Mouse (Mus musculus) forebrain, embryonic 14.5 days (tissue): ENCODE measurements at regions not wholly inside any gene's neighbourhood (a gene's known extent, or its start where the extent isn't known, plus 50 kb on each side); places are given as distances from the start of the nearest gene placed in this dataset.
A peak's percentile ranks its signal among the peaks of the same experiment; 100 is the strongest.

ENCODE experiments used
- ATAC-seq: fragments of 200-750 bp; cut with Nextera tagmentation; 2 replicates; pipeline ENCODE4 v1.8.0; 2017; ENCODE audit warnings: mild to moderate bottlenecking, moderate library complexity
- DNase-seq: peaks from one replicate; pipeline ENCODE4 v3.0.0-alpha.2; 2015; ENCODE audit warnings: low spot score
- H3K27ac ChIP-seq: fragments of 300-500 bp; sonication (generic); 2 replicates; pipeline ENCODE4 v1.5.1; 2014; ENCODE audit warnings: low read depth, mild to moderate bottlenecking, control low read depth, low read length, moderate library complexity
- H3K27me3 ChIP-seq: fragments of 300-500 bp; sonication (generic); replicated peaks from 2 replicates; pipeline ENCODE4 v1.6.1; 2014; ENCODE audit warnings: low read length, control low read depth, mixed read lengths; ENCODE audit not compliant: control insufficient read depth, insufficient read depth
- H3K36me3 ChIP-seq: fragments of 300-500 bp; sonication (generic); 2 replicates; pipeline ENCODE4 v1.6.1; 2014; ENCODE audit warnings: low read length, control low read depth; ENCODE audit not compliant: control insufficient read depth, insufficient read depth
- H3K4me1 ChIP-seq: fragments of 300-500 bp; sonication (generic); 2 replicates; pipeline ENCODE4 v1.6.1; 2014; ENCODE audit warnings: antibody characterized with exemption, low read length, control low read depth; ENCODE audit not compliant: control insufficient read depth, insufficient read depth
- H3K4me2 ChIP-seq: fragments of 300-500 bp; sonication (generic); 2 replicates; pipeline ENCODE4 v1.6.1; 2014; ENCODE audit warnings: mild to moderate bottlenecking, control low read depth, low read length
- H3K4me3 ChIP-seq: fragments of 300-500 bp; sonication (generic); 2 replicates; pipeline ENCODE4 v1.5.1; 2014; ENCODE audit warnings: low read depth, low read length, control low read depth
- H3K9ac ChIP-seq: fragments of 300-500 bp; sonication (generic); 2 replicates; pipeline ENCODE4 v1.6.1; 2014; ENCODE audit warnings: mild to moderate bottlenecking, low read length, control low read depth, moderate library complexity
- H3K9me3 ChIP-seq: fragments of 300-500 bp; sonication (generic); replicated peaks from 2 replicates; pipeline ENCODE4 v1.6.1; 2016; ENCODE audit warnings: low read length, control low read depth, mixed read lengths; ENCODE audit not compliant: control insufficient read depth
- WGBS: fragments of 180-500 bp; shearing (Covaris S2); extraction: QIAGEN DNeasy Blood & Tissue Kit; methylation state at CpG from one replicate; pipeline ENCODE4 v1.1.7; 2014; 5-methylcytosine and 5-hydroxymethylcytosine counted together

DNA sequence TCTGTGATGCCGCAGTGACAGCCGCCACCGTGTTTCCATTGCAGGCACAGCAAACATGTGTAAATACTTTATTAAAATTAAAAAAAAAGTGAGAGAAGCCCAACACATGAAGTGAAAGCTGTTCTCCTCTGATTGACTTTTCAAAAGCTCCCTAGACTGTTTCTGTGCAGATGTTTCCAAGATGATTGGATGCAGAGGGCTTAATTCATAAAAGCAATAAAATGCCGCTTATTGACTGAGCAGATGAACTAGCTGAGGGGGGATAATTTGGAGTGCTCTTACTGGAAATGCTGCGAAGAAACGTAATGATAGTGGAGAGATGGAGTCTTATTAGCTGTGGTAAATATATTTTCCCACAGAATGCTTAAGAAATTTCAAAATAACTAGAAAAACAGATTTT lies 170.4 kb downstream of the Rnf144a start:
- ATAC-seq, result no peak
- 86% methylated on average over 6 of the region's 6 CpGs for WGBS
- peak; percentile 10 for DNase-seq

DNA sequence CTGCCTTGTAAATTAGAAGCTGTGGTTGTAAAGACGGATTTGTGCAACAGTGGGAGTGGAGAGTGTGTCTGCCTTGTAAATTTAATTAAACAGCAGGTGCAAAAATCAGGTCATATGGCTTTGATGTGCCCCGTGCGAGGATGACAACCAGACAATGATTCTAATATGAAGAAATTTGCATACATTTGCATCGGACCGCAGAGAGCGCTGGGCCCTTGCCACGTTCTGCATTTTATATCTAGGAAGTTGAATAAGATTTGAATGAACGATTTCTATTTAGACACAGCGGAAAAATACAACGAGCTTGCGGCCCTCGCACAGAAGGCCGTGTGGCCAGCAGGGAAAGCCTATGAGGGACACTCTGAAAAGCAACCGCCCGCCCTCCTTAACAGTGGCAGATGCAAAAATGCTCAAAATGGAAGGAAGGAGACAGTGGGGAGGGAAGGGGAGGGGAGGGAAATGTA lies 187.5 kb downstream of the Rnf144a start:
- H3K27me3 ChIP-seq, result no peaks in the 10 kb centered on the region
- 50% methylated on average over 15 of the region's 15 CpGs for WGBS
- H3K4me3 ChIP-seq, result no peak overlapping the region
- no peak overlapping the region for H3K9ac ChIP-seq
- ATAC-seq (peak; percentile 71), DNase-seq (peak; percentile 77)
- H3K27ac ChIP-seq, result peak overlapping the region; percentile 16; the same call in 1 of the 2 replicates
- no peaks in the 10 kb centered on the region for H3K36me3 ChIP-seq
- H3K4me1 ChIP-seq, result 0 out of 2 replicates have a peak, but pooled peaks cover 3% of the 10 kb centered on the region
- no peaks in the 10 kb centered on the region for H3K9me3 ChIP-seq
- no peak overlapping the region for H3K4me2 ChIP-seq

More for the DNA sequence above, 170.4 kb downstream of the Rnf144a start:
- Histone ChIP-seq H3K4me3 (no peak overlapping the region), H3K27me3 (no peaks in the 10 kb centered on the region), H3K36me3 (no peaks in the 10 kb centered on the region), H3K27ac (no peak overlapping the region), H3K4me1 (no peaks in the 10 kb centered on the region), H3K9ac (no peak overlapping the region), H3K9me3 (no peaks in the 10 kb centered on the region), H3K4me2 (no peak overlapping the region)

DNA sequence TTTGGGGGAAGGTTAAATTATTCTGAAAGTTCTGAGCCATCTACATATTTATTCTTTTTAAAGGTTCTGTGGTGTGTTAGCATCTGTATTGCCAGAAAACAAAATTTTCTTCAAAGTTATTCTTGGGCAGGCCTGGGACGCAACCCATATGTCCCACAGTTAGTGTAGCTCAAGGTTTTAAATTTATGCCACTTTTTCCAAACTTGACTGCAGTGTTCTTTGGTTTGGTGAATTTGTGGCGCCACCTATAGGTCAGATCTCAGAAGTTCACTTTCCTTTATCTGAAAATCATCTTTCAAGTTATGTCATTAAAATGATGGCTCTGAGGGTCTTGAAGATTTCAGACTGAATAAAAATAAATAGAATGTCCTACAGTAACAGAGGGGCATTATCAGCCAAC lies 188.7 kb downstream of the Rnf144a start:
- no peak overlapping the region for H3K4me2 ChIP-seq
- H3K4me3 ChIP-seq, result no peak overlapping the region
- H3K36me3 ChIP-seq, result no peaks in the 10 kb centered on the region
- no peaks in the 10 kb centered on the region for H3K9me3 ChIP-seq
- H3K27me3 ChIP-seq, result no peaks in the 10 kb centered on the region
- DNase-seq, result peak; percentile 83
- no peak for ATAC-seq
- H3K9ac ChIP-seq, result no peak overlapping the region
- H3K4me1 ChIP-seq, result 0 out of 2 replicates have a peak, but pooled peaks cover 3% of the 10 kb centered on the region
- no peak overlapping the region for H3K27ac ChIP-seq
- 9% methylated on average over 2 of the region's 2 CpGs for WGBS

DNA sequence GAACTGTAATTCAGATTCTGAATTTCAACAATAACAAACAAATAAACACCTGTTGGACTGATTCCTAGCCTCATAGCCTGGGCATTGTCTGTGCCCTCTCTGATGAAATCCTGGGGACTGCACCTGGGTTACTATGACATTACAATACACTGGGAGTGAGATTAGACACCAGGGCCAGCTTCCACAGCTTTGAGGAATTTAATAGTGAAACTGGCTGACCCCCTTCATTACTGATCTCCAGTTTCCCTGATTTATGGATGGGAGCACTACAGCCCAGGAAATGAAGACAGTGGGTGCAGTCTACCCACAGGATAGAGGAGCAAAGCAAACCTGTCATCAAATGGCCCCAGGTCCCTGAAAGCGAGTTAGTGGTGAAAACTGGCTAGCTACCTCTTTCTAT lies 202.6 kb downstream of the Rnf144a start:
- DNase-seq (no peak), ATAC-seq (no peak)
- WGBS, result 75% methylated on average over 1 of the region's 1 CpGs

DNA sequence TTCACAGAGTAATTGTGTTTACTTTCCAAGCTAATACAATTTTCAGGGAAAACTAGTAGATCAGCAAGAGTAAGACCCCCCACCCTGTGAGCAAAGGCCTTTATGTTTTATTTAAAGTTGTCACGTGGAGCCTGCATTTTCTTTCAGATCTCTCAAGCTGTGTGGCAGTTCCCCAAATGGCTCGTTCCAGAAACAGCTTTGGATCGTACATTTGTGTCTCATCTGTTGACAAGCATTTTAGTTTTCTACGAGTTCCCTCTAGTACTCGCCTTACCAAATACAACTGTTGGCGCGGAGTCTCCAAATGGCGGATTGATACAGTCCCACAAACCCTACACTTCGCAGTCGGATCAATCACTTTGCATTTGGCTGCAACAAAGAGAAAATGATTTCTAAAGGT lies 203.6 kb downstream of the Rnf144a start:
- Histone ChIP-seq H3K4me3 (no peak overlapping the region), H3K4me2 (no peak overlapping the region), H3K9me3 (no peaks in the 10 kb centered on the region), H3K27ac (no peak overlapping the region), H3K9ac (no peak overlapping the region), H3K27me3 (no peaks in the 10 kb centered on the region), H3K4me1 (0 out of 2 replicates have a peak, but pooled peaks cover 3% of the 10 kb centered on the region), H3K36me3 (no peaks in the 10 kb centered on the region)
- ATAC-seq (peak; percentile 20; the same call in 1 of the 2 replicates), DNase-seq (peak; percentile 69)
- 54% methylated on average over 10 of the region's 10 CpGs for WGBS

More for the DNA sequence above, 202.6 kb downstream of the Rnf144a start:
- Histone ChIP-seq H3K9ac (no peak overlapping the region), H3K27me3 (no peaks in the 10 kb centered on the region), H3K4me1 (0 out of 2 replicates have a peak, but pooled peaks cover 3% of the 10 kb centered on the region), H3K27ac (no peak overlapping the region), H3K36me3 (no peaks in the 10 kb centered on the region), H3K9me3 (no peaks in the 10 kb centered on the region), H3K4me3 (no peak overlapping the region), H3K4me2 (no peak overlapping the region)

DNA sequence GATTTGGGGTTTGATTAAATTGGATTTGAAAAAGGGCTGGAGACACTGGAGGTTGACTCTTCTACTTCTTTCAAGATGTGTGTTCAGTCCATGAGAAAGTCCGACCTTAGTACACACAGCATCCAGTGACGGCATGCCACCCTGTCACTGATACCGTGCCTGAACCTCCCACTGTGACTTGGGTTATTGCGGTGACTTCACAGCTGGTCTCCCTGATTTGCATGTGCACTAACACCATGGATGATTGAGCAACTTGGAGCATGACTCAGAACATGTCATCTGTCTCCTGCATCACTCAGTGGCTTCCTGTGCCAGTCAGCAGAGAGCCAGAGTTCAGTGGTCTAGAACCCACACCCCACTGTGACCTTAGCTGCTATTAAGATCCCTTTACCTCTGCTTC lies 208.3 kb downstream of the Rnf144a start:
- 92% methylated on average over 4 of the region's 4 CpGs for WGBS
- H3K4me3 ChIP-seq, result no peak overlapping the region
- H3K9ac ChIP-seq, result no peak overlapping the region
- H3K27ac ChIP-seq, result no peak overlapping the region
- DNase-seq, result no peak
- H3K9me3 ChIP-seq, result no peaks in the 10 kb centered on the region
- H3K36me3 ChIP-seq, result no peaks in the 10 kb centered on the region
- ATAC-seq, result no peak
- H3K27me3 ChIP-seq, result no peaks in the 10 kb centered on the region
- 0 out of 2 replicates have a peak, but pooled peaks cover 3% of the 10 kb centered on the region for H3K4me1 ChIP-seq
- no peak overlapping the region for H3K4me2 ChIP-seq

DNA sequence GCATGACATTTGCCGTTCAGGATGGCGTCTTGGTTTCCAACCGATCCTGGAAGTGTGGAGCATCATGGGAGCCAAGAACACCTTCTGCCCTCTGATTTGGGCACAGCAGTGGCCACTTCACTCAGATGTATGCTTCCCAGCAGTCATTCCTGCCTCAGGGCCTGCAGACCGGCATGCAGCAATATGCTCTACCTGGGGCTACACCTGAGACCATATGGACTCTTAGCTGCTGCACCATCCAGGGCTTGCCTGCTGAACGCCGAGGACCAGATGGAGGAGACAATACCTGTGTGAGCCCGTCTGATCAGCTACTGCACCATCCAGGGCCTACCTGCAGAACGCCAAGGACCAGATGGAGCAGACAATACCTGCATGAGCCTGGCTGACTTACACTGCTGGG lies 209.0 kb downstream of the Rnf144a start:
- Histone ChIP-seq H3K9me3 (no peaks in the 10 kb centered on the region), H3K27ac (no peak overlapping the region), H3K27me3 (no peaks in the 10 kb centered on the region), H3K36me3 (no peaks in the 10 kb centered on the region), H3K4me3 (no peak overlapping the region), H3K4me1 (no peaks in the 10 kb centered on the region), H3K4me2 (no peak overlapping the region), H3K9ac (no peak overlapping the region)
- DNase-seq (no peak), ATAC-seq (no peak)
- WGBS, result 93% methylated on average over 8 of the region's 8 CpGs

DNA sequence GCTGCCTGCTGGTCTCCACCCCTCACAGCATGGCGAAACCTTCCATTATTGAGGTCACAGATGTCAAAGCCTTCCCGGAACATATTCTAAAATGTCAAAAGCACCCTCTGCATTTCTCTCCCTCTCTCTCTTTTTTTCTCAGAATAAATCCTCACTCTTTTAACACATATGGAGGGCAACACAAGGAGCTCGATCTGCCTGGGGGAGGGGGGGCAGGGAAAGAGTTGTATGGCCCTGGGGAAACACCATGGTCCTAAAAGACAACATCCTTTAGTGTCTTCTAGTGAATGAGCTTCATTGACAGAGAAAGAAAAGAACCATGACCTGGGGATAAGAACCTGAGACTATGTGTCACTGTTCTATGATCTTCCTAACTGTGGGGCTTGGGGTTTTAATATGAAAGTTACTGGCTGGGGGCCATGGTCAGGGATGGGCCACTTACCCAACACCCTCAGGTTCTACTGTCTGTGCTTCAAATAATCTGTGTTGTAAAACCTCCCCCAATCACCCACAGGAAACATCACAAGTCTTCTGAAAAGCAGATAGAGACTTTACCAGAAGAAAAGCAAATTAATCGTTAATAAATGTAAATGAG lies 223.0 kb downstream of the Rnf144a start:
- Histone ChIP-seq H3K9ac (no peak overlapping the region), H3K4me3 (no peak overlapping the region), H3K9me3 (no peaks in the 10 kb centered on the region), H3K27ac (peak overlapping the region; percentile 65), H3K36me3 (no peaks in the 10 kb centered on the region), H3K4me1 (0 out of 2 replicates have a peak, but pooled peaks cover 5% of the 10 kb centered on the region), H3K4me2 (no peak overlapping the region), H3K27me3 (no peaks in the 10 kb centered on the region)
- WGBS, result 45% methylated on average over 4 of the region's 4 CpGs
- DNase-seq (no peak), ATAC-seq (peak; percentile 42; the same call in 1 of the 2 replicates)

DNA sequence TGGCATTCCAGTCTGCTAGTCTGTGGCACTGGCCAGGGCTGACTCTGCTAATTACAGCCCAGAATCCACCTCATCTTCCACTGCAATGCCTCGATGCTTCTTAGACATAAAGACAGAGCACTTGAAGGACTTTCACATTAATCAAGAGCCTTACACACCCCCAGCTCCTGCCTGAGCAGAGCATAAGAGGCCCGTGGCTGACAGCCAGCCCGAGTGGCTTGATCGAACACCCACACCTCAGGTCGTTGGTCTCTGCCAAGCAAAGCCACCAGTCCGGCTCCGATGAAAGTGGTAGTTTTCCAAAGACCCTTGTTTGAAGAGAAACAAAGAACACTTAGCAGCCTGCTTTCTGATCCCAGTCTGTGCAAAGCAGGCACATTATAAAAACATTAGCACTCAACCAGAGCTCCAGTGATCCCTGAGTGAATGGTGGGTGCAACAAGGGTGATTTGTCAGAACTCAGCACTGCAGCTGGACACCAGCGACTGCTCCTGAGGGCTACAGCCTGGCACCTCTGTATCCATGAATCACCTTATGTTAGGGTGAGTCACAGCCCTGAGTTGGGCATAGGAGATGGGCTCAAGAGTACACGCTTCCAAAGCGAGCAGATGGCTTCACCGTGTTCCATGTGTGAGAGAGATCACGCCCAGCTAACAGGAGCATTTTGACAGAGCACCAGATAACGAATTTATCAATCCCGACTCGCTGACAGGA lies 223.6 kb downstream of the Rnf144a start:
- Histone ChIP-seq H3K36me3 (no peaks in the 10 kb centered on the region), H3K9me3 (no peaks in the 10 kb centered on the region), H3K27me3 (no peaks in the 10 kb centered on the region), H3K27ac (peak overlapping the region; percentile 65), H3K4me1 (0 out of 2 replicates have a peak, but pooled peaks cover 5% of the 10 kb centered on the region), H3K4me2 (no peak overlapping the region), H3K9ac (no peak overlapping the region), H3K4me3 (no peak overlapping the region)
- WGBS, result 32% methylated on average over 15 of the region's 15 CpGs
- DNase-seq, result peak; percentile 75
- peak; percentile 84 for ATAC-seq
